Mouse (Mus musculus): ENCODE results near the gene Celsr1.

GRCm38 (mm10) chr15:86076048-86076315, 42.4 kb upstream of the Celsr1 start:
- TF ChIP-seq CTCF (conservative IDR thresholded peaks at IDR 0.05 in 1 of 2, IDR thresholded peaks at IDR 0.05 in 1 of 2; ENCODE audit: low read depth in 2 of 2, low read length in 2 of 2) (no peak), USF2 (conservative IDR thresholded peaks at IDR 0.05; ENCODE audit: low read depth, low read length) (no peak), MAX (IDR thresholded peaks at IDR 0.05; ENCODE audit: low read length) (no peak), JUND (conservative IDR thresholded peaks at IDR 0.05; ENCODE audit: low read depth, low read length) (no peak), HCFC1 (IDR thresholded peaks at IDR 0.05; ENCODE audit: low read depth, low read length) (no peak)
